Mouse (Mus musculus): ENCODE results near the gene Txk. TPM values are rescaled to one million over a fixed set of nuclear protein-coding genes. Genes with fewer than 3 reads are reported as not detected.
A peak's percentile ranks its signal among the peaks of the same experiment; 100 is the strongest.

Txk gene
- total RNA-seq, 2 experiments from 2014 or later = 0.11 TPM; not detected in 1

DNA sequence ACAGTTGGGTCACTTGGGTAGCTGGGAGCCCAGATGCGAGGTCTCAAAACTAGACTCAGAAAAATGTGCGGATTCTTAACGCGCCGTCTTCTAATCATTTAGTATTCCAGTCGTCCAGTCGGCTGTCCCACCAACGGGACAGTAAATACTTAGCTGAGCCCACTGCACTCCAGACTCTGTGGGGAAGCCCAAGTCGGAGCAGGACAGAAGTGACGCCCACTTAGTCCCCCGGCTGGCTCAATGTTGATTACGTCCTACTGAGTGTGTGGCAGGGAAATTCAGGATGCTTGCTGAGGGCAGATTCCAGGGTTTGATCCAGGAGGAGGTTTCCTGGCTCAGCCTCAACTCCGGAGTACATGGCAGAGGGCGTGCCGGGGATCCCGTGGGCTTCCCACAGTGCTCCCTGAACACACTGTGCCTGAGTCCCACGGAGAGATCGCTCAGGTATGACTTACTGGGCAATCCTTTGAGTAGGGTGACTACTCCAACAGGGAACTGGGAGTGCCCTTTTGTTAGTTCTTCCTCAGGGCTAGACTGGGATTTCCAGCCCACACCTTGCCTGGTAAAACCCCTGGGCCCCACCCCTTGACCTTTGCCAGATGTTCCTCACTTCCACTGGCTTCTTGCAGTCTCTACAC lies 104.5 kb downstream of the Txk start:
- intact Hi-C loops (cut with DNase I) = no loop called here
- DNase-seq = no peak

DNA sequence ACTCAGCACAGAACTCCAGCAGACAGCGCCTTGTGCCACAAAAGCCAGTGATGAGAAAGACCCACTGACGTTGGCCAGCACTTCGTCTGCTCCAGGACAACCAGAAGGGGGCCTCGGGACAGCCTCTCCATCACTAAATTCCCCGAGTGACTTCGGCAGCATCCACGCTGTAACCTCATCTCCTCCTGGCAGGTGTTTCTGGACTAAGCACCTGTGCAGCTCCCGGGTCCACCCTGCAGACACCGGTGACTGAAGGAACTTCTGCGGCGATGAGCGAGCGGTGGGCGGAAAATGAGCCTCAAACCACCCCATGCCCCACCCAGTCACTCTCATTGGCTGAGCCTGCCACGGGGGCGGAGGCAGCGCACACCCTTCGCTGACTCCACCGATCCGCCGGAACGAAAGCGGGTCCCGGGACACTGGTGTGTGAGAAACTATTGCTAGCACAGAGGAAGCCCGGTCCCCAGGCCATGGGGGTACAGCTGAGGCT lies 105.1 kb downstream of the Txk start, which contains the start of gene Nipal1:
Gene Nipal1, plus strand, starts transcription at position 378 of the 490 bp plus-strand sequence.
- peak; percentile 16 to 24 for DNase-seq

DNA sequence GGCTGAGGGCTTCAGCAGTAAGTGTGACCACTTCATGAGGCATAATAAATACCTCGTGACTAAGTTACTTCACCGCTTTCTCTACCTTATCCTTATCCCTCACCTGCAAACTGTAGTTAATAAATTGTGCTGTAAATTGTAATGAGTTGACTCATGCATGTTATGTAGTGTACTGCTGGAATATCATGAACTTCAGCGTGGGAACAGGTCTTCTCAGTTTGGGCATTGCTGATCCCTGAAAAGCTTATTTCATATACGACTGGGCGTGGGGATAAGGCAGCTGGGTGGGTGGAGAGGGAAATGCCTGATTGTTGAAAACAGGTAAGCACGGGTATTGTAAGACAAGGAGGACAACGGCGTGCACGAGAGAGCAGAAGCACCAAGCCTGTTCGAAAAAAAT lies 105.6 kb downstream of the Txk start:
- DNase-seq = no peak
- intact Hi-C loops (cut with DNase I) = no loop called here

More for the DNA sequence above, 105.1 kb downstream of the Txk start, which contains the start of gene Nipal1:
- intact Hi-C loops (cut with DNase I) = no loop called here

GRCm38 (mm10) chr5:72646131-72646530 lies 106.4 kb downstream of the Txk start:
- DNase-seq = no peak
- intact Hi-C loops (cut with DNase I) = no loop called here

Other genes starting within 250 kb of the Txk start
- gene Corin, start 248.3 kb downstream of the Txk start, total RNA-seq (2021) = 100 to 1,000 TPM; 147 to 164 TPM
- 1 to 10 TPM; 4.7 to 6.9 TPM for gene Nfxl1, start 193.1 kb downstream of the Txk start, total RNA-seq (2021)
- not detected for gene Zar1, start 171.5 kb downstream of the Txk start, total RNA-seq (2021)
- not detected for gene Gm5868, start 165.2 kb downstream of the Txk start, total RNA-seq (2021)
- gene Cnga1, start 108.5 kb downstream of the Txk start, total RNA-seq (2021) = not detected
- not detected for gene Nipal1, start 105.0 kb downstream of the Txk start, total RNA-seq (2021)
- gene Tec, start 115.7 kb upstream of the Txk start, total RNA-seq (2021) = 10 to 100 TPM; 11.0 to 16.9 TPM
- 100 to 1,000 TPM; 145 to 163 TPM for gene Slain2, start 161.5 kb upstream of the Txk start, total RNA-seq (2021)
- not detected for gene Gm10135, start 221.9 kb upstream of the Txk start, total RNA-seq (2021)

Measured in heart, postnatal 36 days (tissue).